Mouse (Mus musculus): ENCODE data around the gene Olfr103. TPM values are rescaled to one million over a fixed set of nuclear protein-coding genes. Genes with fewer than 3 reads are reported as not detected.

The Olfr103 gene
- polyA plus RNA-seq, 1 experiment from 2014 or later, result not detected

GRCm38 (mm10) chr17:37304213-37304612 is 35.3 kb downstream of the Olfr103 start, which contains the start of gene Olfr101:
Gene Olfr101 (minus strand): TSS chr17:37304313.
- H3K36me3 ChIP-seq (ENCODE audit: control insufficient read depth, insufficient read depth, low read length), result no peaks in the 10 kb centered on the region
- no peaks in the 10 kb centered on the region for H3K4me1 ChIP-seq (replicated peaks; ENCODE audit: control insufficient read depth, insufficient read depth)
- no peak for ATAC-seq (ENCODE audit: low FRiP score, low TSS enrichment)
- no peak within 1 kb of the TSS for H3K27ac ChIP-seq (replicated peaks)
- DNase-seq (ENCODE audit: low spot score), result no peak
- H3K9me3 ChIP-seq (ENCODE audit: control insufficient read depth, low read length), result no peaks in the 10 kb centered on the region
- no peak within 1 kb of the TSS for H3K4me2 ChIP-seq (replicated peaks; ENCODE audit: low read depth)
- H3K27me3 ChIP-seq (ENCODE audit: control insufficient read depth, insufficient read depth, low read length), result no peaks in the 10 kb centered on the region
- H3K9ac ChIP-seq (ENCODE audit: low read length), result no peak within 1 kb of the TSS
- H3K4me3 ChIP-seq (ENCODE audit: low read depth, low read length), result no peak within 1 kb of the TSS
- WGBS, result 81% methylated on average over 4 of the region's 4 CpGs
- no peak for TF ChIP-seq EP300 (optimal IDR thresholded peaks at IDR 0.05)

Other genes with a start within 250 kb of the Olfr103 start
- not detected in 2 replicates for gene Olfr91, start 241.4 kb downstream of the Olfr103 start, polyA plus RNA-seq (2015; fragmentation: Nextera tagmentation; extraction: Ambion mirVana)
- not detected in 2 replicates for gene Olfr92, start 219.6 kb downstream of the Olfr103 start, polyA plus RNA-seq (2015; fragmentation: Nextera tagmentation; extraction: Ambion mirVana)
- not detected in 2 replicates for gene Olfr93, start 178.2 kb downstream of the Olfr103 start, polyA plus RNA-seq (2015; fragmentation: Nextera tagmentation; extraction: Ambion mirVana)
- 0.15 and 0.27 TPM in 2 replicates for gene Ubd, start 145.8 kb downstream of the Olfr103 start, polyA plus RNA-seq (2015; fragmentation: Nextera tagmentation; extraction: Ambion mirVana)
- gene Olfr94, start 138.7 kb downstream of the Olfr103 start, polyA plus RNA-seq (2015; fragmentation: Nextera tagmentation; extraction: Ambion mirVana), result 0.16 and 0.19 TPM in 2 replicates
- gene Olfr95, start 126.6 kb downstream of the Olfr103 start, polyA plus RNA-seq (2015; fragmentation: Nextera tagmentation; extraction: Ambion mirVana), result not detected in 2 replicates
- gene Olfr96, start 119.6 kb downstream of the Olfr103 start, polyA plus RNA-seq (2015; fragmentation: Nextera tagmentation; extraction: Ambion mirVana), result not detected in 2 replicates
- gene Olfr97, start 102.4 kb downstream of the Olfr103 start, polyA plus RNA-seq (2015; fragmentation: Nextera tagmentation; extraction: Ambion mirVana), result not detected in 2 replicates
- gene Olfr98, start 75.9 kb downstream of the Olfr103 start, polyA plus RNA-seq (2015; fragmentation: Nextera tagmentation; extraction: Ambion mirVana), result not detected in 2 replicates
- gene H2-M3, start 69.5 kb downstream of the Olfr103 start, polyA plus RNA-seq (2015; fragmentation: Nextera tagmentation; extraction: Ambion mirVana), result 4.2 and 4.3 TPM in 2 replicates
- not detected in 2 replicates for gene Olfr99, start 56.2 kb downstream of the Olfr103 start, polyA plus RNA-seq (2015; fragmentation: Nextera tagmentation; extraction: Ambion mirVana)
- not detected in 2 replicates for gene Olfr101, start 35.4 kb downstream of the Olfr103 start, polyA plus RNA-seq (2015; fragmentation: Nextera tagmentation; extraction: Ambion mirVana)
- gene Olfr102, start 22.6 kb downstream of the Olfr103 start, polyA plus RNA-seq (2015; fragmentation: Nextera tagmentation; extraction: Ambion mirVana), result not detected in 2 replicates
- not detected in 2 replicates for gene Olfr104-ps, start 19.9 kb upstream of the Olfr103 start, polyA plus RNA-seq (2015; fragmentation: Nextera tagmentation; extraction: Ambion mirVana)
- gene Olfr105-ps, start 39.3 kb upstream of the Olfr103 start, polyA plus RNA-seq (2015; fragmentation: Nextera tagmentation; extraction: Ambion mirVana), result not detected in 2 replicates
- not detected in 2 replicates for gene Olfr106-ps, start 50.7 kb upstream of the Olfr103 start, polyA plus RNA-seq (2015; fragmentation: Nextera tagmentation; extraction: Ambion mirVana)
- gene Olfr107, start 59.5 kb upstream of the Olfr103 start, polyA plus RNA-seq (2015; fragmentation: Nextera tagmentation; extraction: Ambion mirVana), result not detected in 2 replicates
- gene Olfr108, start 105.8 kb upstream of the Olfr103 start, polyA plus RNA-seq (2015; fragmentation: Nextera tagmentation; extraction: Ambion mirVana), result not detected in 2 replicates
- 0.02 TPM in 1 of 2 replicates, not detected in the other for gene Olfr109, start 119.2 kb upstream of the Olfr103 start, polyA plus RNA-seq (2015; fragmentation: Nextera tagmentation; extraction: Ambion mirVana)
- gene H2-M2, start 143.9 kb upstream of the Olfr103 start, polyA plus RNA-seq (2015; fragmentation: Nextera tagmentation; extraction: Ambion mirVana), result not detected in 2 replicates
- not detected in 2 replicates for gene Olfr110, start 152.8 kb upstream of the Olfr103 start, polyA plus RNA-seq (2015; fragmentation: Nextera tagmentation; extraction: Ambion mirVana)
- not detected in 2 replicates for gene Olfr111, start 168.3 kb upstream of the Olfr103 start, polyA plus RNA-seq (2015; fragmentation: Nextera tagmentation; extraction: Ambion mirVana)
- gene Olfr112, start 229.8 kb upstream of the Olfr103 start, polyA plus RNA-seq (2015; fragmentation: Nextera tagmentation; extraction: Ambion mirVana), result not detected in 2 replicates
- gene Olfr113, start 238.0 kb upstream of the Olfr103 start, polyA plus RNA-seq (2015; fragmentation: Nextera tagmentation; extraction: Ambion mirVana), result not detected in 2 replicates